Comparison of ENCODE assay signal across 8 mouse cellular contexts in genomic region chr12:84417605-84417922, GRCm38 (mm10). TPM values are rescaled to one million over a fixed set of nuclear protein-coding genes. Genes with fewer than 3 reads are reported as not detected.
DNase-seq lines count a peak whose midpoint lies in the region; ATAC-seq and TF ChIP-seq lines count a peak whose summit lies in the region.

No protein-coding gene starts in this region.

- H3K36me3 ChIP-seq in spleen, adult 2 months (ENCODE audit: control insufficient read depth, insufficient read depth, low read length), result no peaks in the 10 kb centered on the region
- no peaks in the 10 kb centered on the region for H3K36me3 ChIP-seq in forebrain, embryonic 13.5 days (ENCODE audit: poor library complexity, severe bottlenecking)
- H3K36me3 ChIP-seq in limb, embryonic 15.5 days, result 0 out of 2 replicates have a peak, but pooled peaks cover 6% of the 10 kb centered on the region
- H3K36me3 ChIP-seq in stomach, embryonic 15.5 days, result no peaks in the 10 kb centered on the region

- no peak for ATAC-seq in forebrain, embryonic 13.5 days
- no peak for ATAC-seq in limb, embryonic 15.5 days (ENCODE audit: insufficient number of reproducible peaks, low FRiP score, low TSS enrichment, low read depth)
- ATAC-seq in stomach, embryonic 15.5 days (ENCODE audit: insufficient read depth, low FRiP score, low read depth), result no peak
- no peak for ATAC-seq in activated CD4-positive, CD25-positive, alpha-beta regulatory T cell, adult 4 months

- TF ChIP-seq CTCF in spleen, adult 2 months (IDR thresholded peaks at IDR 0.05; ENCODE audit: extremely low read depth, insufficient read depth, insufficient read length, insufficient replicate concordance), result no peak

- H3K9me3 ChIP-seq in forebrain, embryonic 13.5 days (replicated peaks), result 0 out of 2 replicates have a peak, but pooled peaks cover 5% of the 10 kb centered on the region
- H3K9me3 ChIP-seq in limb, embryonic 15.5 days, result no peaks in the 10 kb centered on the region
- H3K9me3 ChIP-seq in stomach, embryonic 15.5 days, result no peaks in the 10 kb centered on the region

- no peak for DNase-seq in spleen, adult 2 months (ENCODE audit: low read depth in 1 of 2, low spot score in 2 of 2)
- no peak for DNase-seq in spleen, adult 18-20 months
- no peak for DNase-seq in urinary bladder, postnatal 4 days (ENCODE audit: low spot score in 2 of 2)
- DNase-seq in kidney, postnatal 25 days, result no peak

- H3K4me1 ChIP-seq in spleen, adult 2 months (ENCODE audit: control insufficient read depth, insufficient read depth, insufficient read length), result no peaks in the 10 kb centered on the region; the same call in 1 of the 2 replicates
- H3K4me1 ChIP-seq in forebrain, embryonic 13.5 days, result peaks cover 8% of the 10 kb centered on the region
- peaks cover 7% of the 10 kb centered on the region for H3K4me1 ChIP-seq in limb, embryonic 15.5 days
- H3K4me1 ChIP-seq in stomach, embryonic 15.5 days, result no peaks in the 10 kb centered on the region

- H3K27me3 ChIP-seq in spleen, adult 2 months (ENCODE audit: control insufficient read depth, insufficient read depth, low read length), result no peaks in the 10 kb centered on the region
- H3K27me3 ChIP-seq in forebrain, embryonic 13.5 days, result no peaks in the 10 kb centered on the region
- H3K27me3 ChIP-seq in limb, embryonic 15.5 days, result no peaks in the 10 kb centered on the region
- no peaks in the 10 kb centered on the region for H3K27me3 ChIP-seq in stomach, embryonic 15.5 days (replicated peaks)

- peak overlapping the region; percentile 65 for H3K4me2 ChIP-seq in forebrain, embryonic 13.5 days
- peak overlapping the region; percentile 84 for H3K4me2 ChIP-seq in limb, embryonic 15.5 days
- H3K4me2 ChIP-seq in stomach, embryonic 15.5 days, result peak overlapping the region; percentile 81

- WGBS in spleen, adult 2 months, result 40% methylated on average over 18 of the region's 18 CpGs
- WGBS in forebrain, embryonic 13.5 days, result 38% methylated on average over 18 of the region's 18 CpGs
- 35% methylated on average over 18 of the region's 18 CpGs for WGBS in limb, embryonic 15.5 days
- 36% methylated on average over 18 of the region's 18 CpGs for WGBS in stomach, embryonic 15.5 days

- peak overlapping the region; percentile 61 for H3K9ac ChIP-seq in forebrain, embryonic 13.5 days
- H3K9ac ChIP-seq in limb, embryonic 15.5 days, result peak overlapping the region; percentile 55
- peak overlapping the region; percentile 41 for H3K9ac ChIP-seq in stomach, embryonic 15.5 days

- no peak for TF ChIP-seq POLR2A in spleen, adult 2 months (IDR thresholded peaks at IDR 0.05; ENCODE audit: low read depth, low read length)

- H3K27ac ChIP-seq in spleen, adult 2 months (ENCODE audit: insufficient read depth, low read length), result peak overlapping the region; percentile 79
- peak overlapping the region; percentile 74 for H3K27ac ChIP-seq in forebrain, embryonic 13.5 days
- peak overlapping the region; percentile 6; the same call in 1 of the 2 replicates for H3K27ac ChIP-seq in limb, embryonic 15.5 days
- H3K27ac ChIP-seq in stomach, embryonic 15.5 days, result peak overlapping the region; percentile 67; the same call in 1 of the 2 replicates

- peak overlapping the region; percentile 86 for H3K4me3 ChIP-seq in spleen, adult 2 months (ENCODE audit: extremely low read depth, insufficient read depth, insufficient read length)
- H3K4me3 ChIP-seq in forebrain, embryonic 13.5 days, result peak overlapping the region; percentile 60
- peak overlapping the region; percentile 57 for H3K4me3 ChIP-seq in limb, embryonic 15.5 days
- H3K4me3 ChIP-seq in stomach, embryonic 15.5 days (replicated peaks), result peak overlapping the region; percentile 60

RNA-seq across cellular contexts. Expression of gene Rnf113a2, which starts 0.6 kb away (rescaled TPM):
- polyA plus RNA-seq in spleen, adult 2 months (2012; rRNA removed), result 3.3 and 3.6 TPM in 2 replicates
- 29.3 and 29.9 TPM in 2 replicates for polyA plus RNA-seq in forebrain, embryonic 13.5 days (2015; fragmentation: Nextera tagmentation; extraction: Ambion mirVana)
- polyA plus RNA-seq in limb, embryonic 15.5 days (2015; fragmentation: Nextera tagmentation; extraction: Ambion mirVana), result 24.7 TPM in 2 replicates
- polyA plus RNA-seq in stomach, embryonic 15.5 days (2015; fragmentation: Nextera tagmentation; extraction: Ambion mirVana), result 26.2 and 26.7 TPM in 2 replicates
- 10 to 100 TPM; 35.6 to 36.6 TPM for polyA plus RNA-seq in activated CD4-positive, CD25-positive, alpha-beta regulatory T cell, adult 4 months (2017; shearing (Covaris generic))

RNA-seq across cellular contexts. Expression of gene Bbof1, which starts 8.7 kb away (rescaled TPM):
- 0.05 TPM in 1 of 2 replicates, not detected in the other for polyA plus RNA-seq in spleen, adult 2 months (2012; rRNA removed)
- polyA plus RNA-seq in forebrain, embryonic 13.5 days (2015; fragmentation: Nextera tagmentation; extraction: Ambion mirVana), result 2.4 and 2.6 TPM in 2 replicates
- 1.0 and 1.8 TPM in 2 replicates for polyA plus RNA-seq in limb, embryonic 15.5 days (2015; fragmentation: Nextera tagmentation; extraction: Ambion mirVana)
- 1.4 and 1.5 TPM in 2 replicates for polyA plus RNA-seq in stomach, embryonic 15.5 days (2015; fragmentation: Nextera tagmentation; extraction: Ambion mirVana)
- polyA plus RNA-seq in activated CD4-positive, CD25-positive, alpha-beta regulatory T cell, adult 4 months (2017; shearing (Covaris generic)), result under 1 TPM in 1 of 2 experiments, not detected in 1; 0.91 TPM

RNA-seq across cellular contexts. Expression of gene Entpd5, which starts 8.7 kb away (rescaled TPM):
- 4.4 and 4.6 TPM in 2 replicates for polyA plus RNA-seq in spleen, adult 2 months (2012; rRNA removed)
- polyA plus RNA-seq in forebrain, embryonic 13.5 days (2015; fragmentation: Nextera tagmentation; extraction: Ambion mirVana), result 8.8 and 9.9 TPM in 2 replicates
- polyA plus RNA-seq in limb, embryonic 15.5 days (2015; fragmentation: Nextera tagmentation; extraction: Ambion mirVana), result 16.2 and 16.4 TPM in 2 replicates
- 19.2 and 22.2 TPM in 2 replicates for polyA plus RNA-seq in stomach, embryonic 15.5 days (2015; fragmentation: Nextera tagmentation; extraction: Ambion mirVana)
- 10 to 100 TPM; 21.1 to 26.9 TPM for polyA plus RNA-seq in activated CD4-positive, CD25-positive, alpha-beta regulatory T cell, adult 4 months (2017; shearing (Covaris generic))

RNA-seq across cellular contexts. Expression of gene Aldh6a1, which starts 33.2 kb away (rescaled TPM):
- 2.5 and 2.6 TPM in 2 replicates for polyA plus RNA-seq in spleen, adult 2 months (2012; rRNA removed)
- 26.2 and 26.9 TPM in 2 replicates for polyA plus RNA-seq in forebrain, embryonic 13.5 days (2015; fragmentation: Nextera tagmentation; extraction: Ambion mirVana)
- polyA plus RNA-seq in limb, embryonic 15.5 days (2015; fragmentation: Nextera tagmentation; extraction: Ambion mirVana), result 35.8 and 37.8 TPM in 2 replicates
- polyA plus RNA-seq in stomach, embryonic 15.5 days (2015; fragmentation: Nextera tagmentation; extraction: Ambion mirVana), result 35.4 and 39.3 TPM in 2 replicates
- 10 to 100 TPM in 1 of 2 experiments, 1 to 10 TPM in 1; 7.3 to 10.9 TPM for polyA plus RNA-seq in activated CD4-positive, CD25-positive, alpha-beta regulatory T cell, adult 4 months (2017; shearing (Covaris generic))

RNA-seq across cellular contexts. Expression of gene Lin52, which starts 33.7 kb away (rescaled TPM):
- 4.5 and 5.9 TPM in 2 replicates for polyA plus RNA-seq in spleen, adult 2 months (2012; rRNA removed)
- 42.5 and 46.2 TPM in 2 replicates for polyA plus RNA-seq in forebrain, embryonic 13.5 days (2015; fragmentation: Nextera tagmentation; extraction: Ambion mirVana)
- polyA plus RNA-seq in limb, embryonic 15.5 days (2015; fragmentation: Nextera tagmentation; extraction: Ambion mirVana), result 19.5 and 19.6 TPM in 2 replicates
- polyA plus RNA-seq in stomach, embryonic 15.5 days (2015; fragmentation: Nextera tagmentation; extraction: Ambion mirVana), result 15.5 and 16.1 TPM in 2 replicates
- 10 to 100 TPM; 20.8 to 23.2 TPM for polyA plus RNA-seq in activated CD4-positive, CD25-positive, alpha-beta regulatory T cell, adult 4 months (2017; shearing (Covaris generic))

Comparison
In these comparisons a context has a peak if more than half of its experiments do, and no peak if none do; other contexts are left out.
1. H3K27ac ChIP-seq: peak in every context shown above with its lines; median percentile 79 in spleen, adult 2 months; 74 in forebrain, embryonic 13.5 days; 67 in stomach, embryonic 15.5 days; 6 in limb, embryonic 15.5 days.